Mouse (Mus musculus) ovary, postnatal 36 days (tissue): ENCODE measurements around the gene Spo11.

Source experiments
- DNase-seq: peaks from one replicate; pipeline ENCODE4 v3.0.0; 2022; ENCODE audit warnings: low spot score, mixed read lengths

Gene Spo11

GRCm38 (mm10) chr2:173034998-173035397 is 57.5 kb downstream of the Spo11 start:
- DNase-seq = no peak

- DNase-seq = no peak
Measured at GRCm38 (mm10) chr2:173035653-173036052, 58.2 kb downstream of the Spo11 start.

GRCm38 (mm10) chr2:173036055-173036454 is 58.6 kb downstream of the Spo11 start:
- DNase-seq = no peak

GRCm38 (mm10) chr2:173036611-173037010 is 59.1 kb downstream of the Spo11 start:
- no peak for DNase-seq

- DNase-seq = no peak
Measured at GRCm38 (mm10) chr2:173037347-173037746, 59.8 kb downstream of the Spo11 start.

GRCm38 (mm10) chr2:173037827-173038607 is 60.5 kb downstream of the Spo11 start:
- DNase-seq = no peak

GRCm38 (mm10) chr2:173039041-173039440 is 61.5 kb downstream of the Spo11 start:
- DNase-seq = no peak

- DNase-seq = no peak
Measured at GRCm38 (mm10) chr2:173040803-173041202, 63.3 kb downstream of the Spo11 start.

GRCm38 (mm10) chr2:173041242-173041641 is 63.7 kb downstream of the Spo11 start:
- DNase-seq = no peak

- DNase-seq = no peak
Measured at GRCm38 (mm10) chr2:173041893-173042292, 64.4 kb downstream of the Spo11 start.

GRCm38 (mm10) chr2:173042504-173043162 is 65.1 kb downstream of the Spo11 start:
- no peak for DNase-seq
